Comparison of ENCODE assay signal across 21 mouse cellular contexts in the genomic region with DNA sequence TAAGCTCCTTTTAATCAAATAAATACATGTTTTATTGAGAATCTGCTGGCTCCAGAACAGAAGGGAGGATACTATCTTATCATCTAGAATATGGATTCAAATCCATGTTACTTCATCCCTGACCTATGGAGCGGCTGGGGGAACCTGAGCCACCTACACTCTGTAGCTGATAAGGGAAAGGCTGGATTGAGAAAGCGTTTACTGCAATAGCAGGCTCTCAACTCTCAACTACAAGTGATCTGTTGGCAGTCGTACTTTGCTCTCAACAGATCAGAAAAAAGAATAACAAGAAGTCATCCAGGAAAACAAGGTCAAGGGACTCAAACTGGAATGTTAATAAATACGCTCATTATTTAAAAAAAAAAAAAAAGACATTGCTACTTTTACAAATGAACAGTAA.
DNase-seq lines count a peak whose midpoint lies in the region; ATAC-seq and TF ChIP-seq lines count a peak whose summit lies in the region.
"Had no signal": no experiment of that assay in that cellular context is flagged by ENCODE, and none has a peak within 500 bp of the region (broad histone marks: within the 10 kb centered on the region; RNA-seq: fewer than 3 reads in every experiment).

No protein-coding gene starts in this region.

- no peak for TF ChIP-seq POLR2A in MEL (IDR thresholded peaks at IDR 0.05; ENCODE audit: control insufficient read depth in 1 of 2, insufficient read depth in 1 of 2, low read depth in 1 of 2, low read length in 2 of 2, poor library complexity in 1 of 2)

- no peak overlapping the region for H3K9ac ChIP-seq in heart, postnatal 0 days (replicated peaks; ENCODE audit: low read depth, low read length)
- 0 out of 2 replicates have a peak overlapping the region, but pooled peaks have one; percentile 34 for H3K9ac ChIP-seq in MEL (ENCODE audit: control insufficient read depth, low read depth, low read length, poor library complexity, severe bottlenecking)
- H3K9ac ChIP-seq in liver, embryonic 14.5 days (replicated peaks), result no peak overlapping the region
- no peak overlapping the region for H3K9ac ChIP-seq in forebrain, embryonic 12.5 days
- H3K9ac ChIP-seq: embryonic facial prominence, embryonic 12.5 days; hindbrain, embryonic 13.5 days; lung, embryonic 15.5 days had no signal

- no peaks in the 10 kb centered on the region for H3K9me3 ChIP-seq in heart, postnatal 0 days (replicated peaks; ENCODE audit: control insufficient read depth, low read length)
- H3K9me3 ChIP-seq in MEL (replicated peaks; ENCODE audit: insufficient read depth, low read length), result no peaks in the 10 kb centered on the region
- H3K9me3 ChIP-seq in liver, embryonic 14.5 days (ENCODE audit: control insufficient read depth, low read length), result no peaks in the 10 kb centered on the region
- H3K9me3 ChIP-seq in forebrain, embryonic 12.5 days, result no peaks in the 10 kb centered on the region
- H3K9me3 ChIP-seq: heart, embryonic 10.5 days; hindbrain, embryonic 13.5 days; lung, embryonic 15.5 days had no signal

- no peak for ATAC-seq in heart, postnatal 0 days (ENCODE audit: insufficient read depth, low read depth)
- peak; percentile 52; the same call in 1 of the 2 replicates for ATAC-seq in liver, embryonic 14.5 days (ENCODE audit: insufficient read depth)
- no peak for ATAC-seq in forebrain, embryonic 12.5 days (ENCODE audit: low FRiP score)
- ATAC-seq: forebrain, embryonic 14.5 days; inflammation-experienced regulatory T-cells, adult 6 months had no signal

- TF ChIP-seq CTCF in heart, postnatal 0 days (IDR thresholded peaks at IDR 0.05; ENCODE audit: low read depth), result no peak
- TF ChIP-seq CTCF in MEL (IDR thresholded peaks at IDR 0.05 in 2 of 3, conservative IDR thresholded peaks at IDR 0.05 in 1 of 3; ENCODE audit: control insufficient read depth in 1 of 3, insufficient read depth in 1 of 3, low read depth in 2 of 3, low read length in 3 of 3, poor library complexity in 1 of 3, severe bottlenecking in 1 of 3), result no peak
- no peak for TF ChIP-seq CTCF in liver, embryonic 14.5 days (IDR thresholded peaks at IDR 0.05; ENCODE audit: low read depth)

- H3K36me3 ChIP-seq in heart, postnatal 0 days (replicated peaks; ENCODE audit: control insufficient read depth, insufficient read depth, low read length), result no peaks in the 10 kb centered on the region
- peaks cover 0 to 18% of the 10 kb centered on the region in 2 experiments; a peak in 2 of 4 replicates for H3K36me3 ChIP-seq in MEL (ENCODE audit: control insufficient read depth in 1 of 2, insufficient read depth in 2 of 2, low read length in 2 of 2)
- H3K36me3 ChIP-seq in liver, embryonic 14.5 days (replicated peaks; ENCODE audit: control insufficient read depth, insufficient read depth, low read depth), result no peaks in the 10 kb centered on the region
- H3K36me3 ChIP-seq in forebrain, embryonic 12.5 days (replicated peaks), result no peaks in the 10 kb centered on the region
- H3K36me3 ChIP-seq: lung, embryonic 15.5 days had no signal

- no peak for TF ChIP-seq RAD21 in MEL (IDR thresholded peaks at IDR 0.05; ENCODE audit: low read depth, low read length)

- H3K27ac ChIP-seq in heart, postnatal 0 days (ENCODE audit: low read depth), result no peak overlapping the region
- H3K27ac ChIP-seq in MEL (ENCODE audit: control insufficient read depth, low read depth, low read length), result no peak overlapping the region
- H3K27ac ChIP-seq in liver, embryonic 14.5 days, result no peak overlapping the region
- H3K27ac ChIP-seq in forebrain, embryonic 12.5 days, result no peak overlapping the region
- H3K27ac ChIP-seq: embryonic facial prominence, embryonic 12.5 days; heart, embryonic 10.5 days; hindbrain, embryonic 13.5 days; left cerebral cortex, adult 2 months; lung, embryonic 15.5 days had no signal

- H3K4me2 ChIP-seq in heart, postnatal 0 days (ENCODE audit: low read depth, low read length), result no peak overlapping the region
- peak overlapping the region; percentile 32; the same call in 1 of the 2 replicates for H3K4me2 ChIP-seq in liver, embryonic 14.5 days (ENCODE audit: low read depth)
- H3K4me2 ChIP-seq in forebrain, embryonic 12.5 days, result no peak overlapping the region
- H3K4me2 ChIP-seq: embryonic facial prominence, embryonic 12.5 days; hindbrain, embryonic 13.5 days; lung, embryonic 15.5 days had no signal

- peaks cover 12% of the 10 kb centered on the region for H3K4me1 ChIP-seq in heart, postnatal 0 days (ENCODE audit: control insufficient read depth, insufficient read depth)
- peaks cover 2 to 7% of the 10 kb centered on the region in 2 experiments; a peak in 2 of 4 replicates for H3K4me1 ChIP-seq in MEL (ENCODE audit: control insufficient read depth in 1 of 2, insufficient read depth in 2 of 2, low read length in 2 of 2)
- peaks cover 4 to 9% of the 10 kb centered on the region in 2 experiments; a peak in 3 of 4 replicates for H3K4me1 ChIP-seq in liver, embryonic 14.5 days (replicated peaks; ENCODE audit: control insufficient read depth in 2 of 2, insufficient read depth in 2 of 2, low read length in 1 of 2)
- no peaks in the 10 kb centered on the region for H3K4me1 ChIP-seq in forebrain, embryonic 12.5 days
- H3K4me1 ChIP-seq: embryonic facial prominence, embryonic 12.5 days; hindbrain, embryonic 13.5 days; lung, embryonic 15.5 days had no signal

- DNase-seq in heart, postnatal 0 days (ENCODE audit: low spot score), result peak; percentile 19
- DNase-seq in heart, adult 18-20 months, result no peak
- DNase-seq in MEL (ENCODE audit: low read depth, low spot score) (peak; percentile 49), adipocyte (ENCODE audit: low spot score) (peak; percentile 53)
- DNase-seq in liver, embryonic 14.5 days (ENCODE audit: low read depth in 3 of 3, low spot score in 3 of 3), result no peak
- DNase-seq in left cerebral cortex, postnatal 25 days (ENCODE audit: low spot score in 2 of 2), result no peak
- DNase-seq in right cerebral cortex, postnatal 25 days, result no peak
- DNase-seq: cerebellum, adult 2 months; gastrocnemius, postnatal 14 days; kidney, postnatal 10 days; midbrain, embryonic 14.5 days; right cerebral cortex, postnatal 14 days had no signal

- intact Hi-C loops in left cerebral cortex, postnatal 25 days (cut with DNase I), result no loop called here

- H3K27me3 ChIP-seq in heart, postnatal 0 days (ENCODE audit: control insufficient read depth, insufficient read depth, low read length), result no peaks in the 10 kb centered on the region
- H3K27me3 ChIP-seq in MEL (ENCODE audit: control insufficient read depth in 1 of 2, insufficient read depth in 2 of 2, low read length in 2 of 2), result no peaks in the 10 kb centered on the region
- H3K27me3 ChIP-seq in liver, embryonic 14.5 days (ENCODE audit: control insufficient read depth, insufficient read depth, low read length), result no peaks in the 10 kb centered on the region
- no peaks in the 10 kb centered on the region for H3K27me3 ChIP-seq in forebrain, embryonic 12.5 days
- H3K27me3 ChIP-seq: embryonic facial prominence, embryonic 12.5 days; hindbrain, embryonic 13.5 days; lung, embryonic 15.5 days had no signal

- H3K4me3 ChIP-seq in heart, postnatal 0 days (ENCODE audit: low read depth, low read length), result no peak overlapping the region
- H3K4me3 ChIP-seq in MEL (ENCODE audit: control insufficient read depth in 1 of 2, insufficient read depth in 1 of 2, low read depth in 2 of 2, low read length in 2 of 2), result peak overlapping the region in 1 of 2 experiments; percentile 40; a peak in 2 of 4 replicates
- H3K4me3 ChIP-seq in liver, embryonic 14.5 days (ENCODE audit: insufficient read depth in 1 of 2, low read depth in 2 of 2, low read length in 2 of 2), result no peak overlapping the region
- H3K4me3 ChIP-seq in forebrain, embryonic 12.5 days (replicated peaks), result no peak overlapping the region
- H3K4me3 ChIP-seq: embryonic facial prominence, embryonic 12.5 days; erythroblast, embryonic 14.5 days; heart, embryonic 10.5 days; hindbrain, embryonic 13.5 days; left cerebral cortex, adult 2 months; lung, embryonic 15.5 days had no signal

- WGBS in heart, postnatal 0 days, result 17% methylated on average over 4 of the region's 4 CpGs
- WGBS in liver, embryonic 14.5 days (ENCODE audit: insufficient replicate concordance), result 27% methylated on average over 4 of the region's 4 CpGs
- 84% methylated on average over 4 of the region's 4 CpGs for WGBS in forebrain, embryonic 12.5 days

- H3K79me2 ChIP-seq in MEL (ENCODE audit: control insufficient read depth, insufficient read depth, low read length, poor library complexity), result peaks cover 5% of the 10 kb centered on the region

- TF ChIP-seq EP300 in heart, postnatal 0 days (IDR thresholded peaks at IDR 0.05; ENCODE audit: low read depth), result no peak
- TF ChIP-seq EP300 in MEL (IDR thresholded peaks at IDR 0.05; ENCODE audit: low read depth in 1 of 2, low read length in 2 of 2), result no peak
- no peak for TF ChIP-seq EP300 in liver, embryonic 14.5 days (IDR thresholded peaks at IDR 0.05; ENCODE audit: low read depth)

TF ChIP-seq in MEL, 35 proteins besides CTCF, POLR2A, EP300 and RAD21:
- peak; percentile 39; the same call in 1 of the 2 replicates for TF ChIP-seq GATA1 (IDR thresholded peaks at IDR 0.05; ENCODE audit: low read depth, low read length)
- no peak for TF ChIP-seq ZKSCAN1 (IDR thresholded peaks at IDR 0.05; ENCODE audit: low read depth, low read length)

Comparison
In these comparisons a context has a peak if more than half of its experiments do, and no peak if none do; other contexts are left out.
1. DNase-seq: peak in heart, postnatal 0 days (single experiment), MEL (single experiment) and adipocyte (single experiment); none in heart, adult 18-20 months (0 of 2), liver, embryonic 14.5 days (0 of 3), left cerebral cortex, postnatal 25 days (0 of 2) and right cerebral cortex, postnatal 25 days (single experiment).